Mouse (Mus musculus): ENCODE measurements at regions not wholly inside any gene's neighbourhood (a gene's known extent, or its start where the extent isn't known, plus 50 kb on each side); places are given as distances from the start of the nearest gene placed in this dataset.

- Histone ChIP-seq H3K4me2 (no peak overlapping the region), H3K27ac (no peak overlapping the region), H3K9me3 (0 out of 2 replicates have a peak, but pooled peaks cover 5% of the 10 kb centered on the region), H3K4me3 (replicated peaks) (no peak overlapping the region), H3K36me3 (replicated peaks) (no peaks in the 10 kb centered on the region), H3K27me3 (0 out of 2 replicates have a peak, but pooled peaks cover 1% of the 10 kb centered on the region), H3K9ac (no peak overlapping the region), H3K4me1 (peaks cover 5% of the 10 kb centered on the region)
- 69% methylated on average over 3 of the region's 3 CpGs for WGBS
- ATAC-seq (ENCODE audit: low FRiP score): no peak
These were observed 131.6 kb upstream of the Pkdcc start for GRCm38 (mm10) chr17:83083521-83083920.

- Histone ChIP-seq H3K9ac (no peak overlapping the region), H3K4me2 (no peak overlapping the region), H3K36me3 (replicated peaks) (no peaks in the 10 kb centered on the region), H3K9me3 (0 out of 2 replicates have a peak, but pooled peaks cover 5% of the 10 kb centered on the region), H3K27ac (no peak overlapping the region), H3K27me3 (no peaks in the 10 kb centered on the region), H3K4me1 (no peaks in the 10 kb centered on the region; the same call in 1 of the 2 replicates), H3K4me3 (replicated peaks) (no peak overlapping the region)
- ATAC-seq (ENCODE audit: low FRiP score): no peak
- WGBS: 79% methylated on average over 10 of the region's 10 CpGs
These were observed 129.2 kb upstream of the Pkdcc start for GRCm38 (mm10) chr17:83085792-83086475.

GRCm38 (mm10) chr17:83086703-83087102 lies 128.4 kb upstream of the Pkdcc start:
- 70% methylated on average over 2 of the region's 2 CpGs for WGBS

GRCm38 (mm10) chr17:83088471-83088870 lies 126.6 kb upstream of the Pkdcc start:
- H3K36me3 ChIP-seq (replicated peaks): no peaks in the 10 kb centered on the region
- WGBS: 92% methylated on average over 2 of the region's 2 CpGs
- no peaks in the 10 kb centered on the region for H3K4me1 ChIP-seq
- ATAC-seq (ENCODE audit: low FRiP score): no peak
- H3K9me3 ChIP-seq: 0 out of 2 replicates have a peak, but pooled peaks cover 5% of the 10 kb centered on the region
- no peaks in the 10 kb centered on the region for H3K27me3 ChIP-seq
- H3K27ac ChIP-seq: no peak overlapping the region
- H3K9ac ChIP-seq: no peak overlapping the region
- no peak overlapping the region for H3K4me2 ChIP-seq
- H3K4me3 ChIP-seq (replicated peaks): no peak overlapping the region

More at GRCm38 (mm10) chr17:83086703-83087102, 128.4 kb upstream of the Pkdcc start:
- H3K4me3 ChIP-seq (replicated peaks): no peak overlapping the region
- H3K9me3 ChIP-seq: 0 out of 2 replicates have a peak, but pooled peaks cover 5% of the 10 kb centered on the region
- ATAC-seq (ENCODE audit: low FRiP score): no peak
- no peak overlapping the region for H3K4me2 ChIP-seq
- H3K27me3 ChIP-seq: no peaks in the 10 kb centered on the region
- H3K9ac ChIP-seq: no peak overlapping the region
- H3K27ac ChIP-seq: no peak overlapping the region
- H3K4me1 ChIP-seq: no peaks in the 10 kb centered on the region; the same call in 1 of the 2 replicates
- H3K36me3 ChIP-seq (replicated peaks): no peaks in the 10 kb centered on the region

GRCm38 (mm10) chr17:83089856-83090692 lies 125.0 kb upstream of the Pkdcc start:
- no peak overlapping the region for H3K27ac ChIP-seq
- H3K9me3 ChIP-seq: 0 out of 2 replicates have a peak, but pooled peaks cover 5% of the 10 kb centered on the region
- 87% methylated on average over 10 of the region's 10 CpGs for WGBS
- no peaks in the 10 kb centered on the region for H3K36me3 ChIP-seq (replicated peaks)
- no peak overlapping the region for H3K4me2 ChIP-seq
- no peak overlapping the region for H3K4me3 ChIP-seq (replicated peaks)
- no peak for ATAC-seq (ENCODE audit: low FRiP score)
- no peaks in the 10 kb centered on the region for H3K27me3 ChIP-seq
- no peaks in the 10 kb centered on the region for H3K4me1 ChIP-seq
- no peak overlapping the region for H3K9ac ChIP-seq

- Histone ChIP-seq H3K27ac (no peak overlapping the region), H3K9me3 (no peaks in the 10 kb centered on the region), H3K9ac (no peak overlapping the region), H3K4me1 (no peaks in the 10 kb centered on the region), H3K27me3 (no peaks in the 10 kb centered on the region), H3K4me3 (replicated peaks) (no peak overlapping the region), H3K36me3 (replicated peaks) (no peaks in the 10 kb centered on the region), H3K4me2 (no peak overlapping the region)
- no peak for ATAC-seq (ENCODE audit: low FRiP score)
- WGBS: 81% methylated on average over 5 of the region's 5 CpGs
These were observed 121.2 kb upstream of the Pkdcc start for GRCm38 (mm10) chr17:83093862-83094261.

GRCm38 (mm10) chr17:83096451-83096850 lies 118.6 kb upstream of the Pkdcc start:
- no peak overlapping the region for H3K4me2 ChIP-seq
- no peak overlapping the region for H3K9ac ChIP-seq
- no peaks in the 10 kb centered on the region for H3K4me1 ChIP-seq
- H3K36me3 ChIP-seq (replicated peaks): no peaks in the 10 kb centered on the region
- no peak overlapping the region for H3K27ac ChIP-seq
- H3K4me3 ChIP-seq (replicated peaks): no peak overlapping the region
- no peaks in the 10 kb centered on the region for H3K9me3 ChIP-seq
- H3K27me3 ChIP-seq: 0 out of 2 replicates have a peak, but pooled peaks cover 4% of the 10 kb centered on the region
- WGBS: 74% methylated on average over 8 of the region's 8 CpGs
- no peak for ATAC-seq (ENCODE audit: low FRiP score)

GRCm38 (mm10) chr17:83097998-83098397 lies 117.1 kb upstream of the Pkdcc start:
- no peak overlapping the region for H3K27ac ChIP-seq
- H3K4me2 ChIP-seq: no peak overlapping the region
- no peak overlapping the region for H3K9ac ChIP-seq
- no peak overlapping the region for H3K4me3 ChIP-seq (replicated peaks)
- no peaks in the 10 kb centered on the region for H3K9me3 ChIP-seq
- H3K4me1 ChIP-seq: no peaks in the 10 kb centered on the region
- peaks cover 15% of the 10 kb centered on the region; the same call in 1 of the 2 replicates for H3K27me3 ChIP-seq
- ATAC-seq (ENCODE audit: low FRiP score): no peak
- WGBS: 83% methylated on average over 16 of the region's 16 CpGs
- no peaks in the 10 kb centered on the region for H3K36me3 ChIP-seq (replicated peaks)

- Histone ChIP-seq H3K36me3 (replicated peaks) (no peaks in the 10 kb centered on the region), H3K4me3 (replicated peaks) (no peak overlapping the region), H3K27me3 (peaks cover 16% of the 10 kb centered on the region; the same call in 1 of the 2 replicates), H3K9ac (no peak overlapping the region), H3K9me3 (no peaks in the 10 kb centered on the region), H3K4me2 (no peak overlapping the region), H3K27ac (no peak overlapping the region), H3K4me1 (no peaks in the 10 kb centered on the region)
- WGBS: 76% methylated on average over 12 of the region's 12 CpGs
- no peak for ATAC-seq (ENCODE audit: low FRiP score)
These were observed 116.2 kb upstream of the Pkdcc start for GRCm38 (mm10) chr17:83098679-83099413.

GRCm38 (mm10) chr17:83101035-83101434 lies 114.1 kb upstream of the Pkdcc start:
- no peak overlapping the region for H3K4me3 ChIP-seq (replicated peaks)
- 54% methylated on average over 7 of the region's 7 CpGs for WGBS
- no peaks in the 10 kb centered on the region for H3K36me3 ChIP-seq (replicated peaks)
- no peak overlapping the region for H3K4me2 ChIP-seq
- no peak for ATAC-seq (ENCODE audit: low FRiP score)
- no peak overlapping the region for H3K27ac ChIP-seq
- H3K4me1 ChIP-seq: no peaks in the 10 kb centered on the region
- H3K9me3 ChIP-seq: no peaks in the 10 kb centered on the region
- H3K27me3 ChIP-seq: peaks cover 16% of the 10 kb centered on the region
- no peak overlapping the region for H3K9ac ChIP-seq

- H3K27me3 ChIP-seq: peaks cover 16% of the 10 kb centered on the region
- H3K36me3 ChIP-seq (replicated peaks): no peaks in the 10 kb centered on the region
- 92% methylated on average over 14 of the region's 14 CpGs for WGBS
- no peaks in the 10 kb centered on the region for H3K4me1 ChIP-seq
- ATAC-seq (ENCODE audit: low FRiP score): no peak
- no peak overlapping the region for H3K9ac ChIP-seq
- H3K27ac ChIP-seq: no peak overlapping the region
- H3K9me3 ChIP-seq: no peaks in the 10 kb centered on the region
- H3K4me2 ChIP-seq: no peak overlapping the region
- H3K4me3 ChIP-seq (replicated peaks): no peak overlapping the region
These were observed 113.3 kb upstream of the Pkdcc start for GRCm38 (mm10) chr17:83101756-83102155.

All from forebrain, embryonic 12.5 days (tissue).